In the genomic region with DNA sequence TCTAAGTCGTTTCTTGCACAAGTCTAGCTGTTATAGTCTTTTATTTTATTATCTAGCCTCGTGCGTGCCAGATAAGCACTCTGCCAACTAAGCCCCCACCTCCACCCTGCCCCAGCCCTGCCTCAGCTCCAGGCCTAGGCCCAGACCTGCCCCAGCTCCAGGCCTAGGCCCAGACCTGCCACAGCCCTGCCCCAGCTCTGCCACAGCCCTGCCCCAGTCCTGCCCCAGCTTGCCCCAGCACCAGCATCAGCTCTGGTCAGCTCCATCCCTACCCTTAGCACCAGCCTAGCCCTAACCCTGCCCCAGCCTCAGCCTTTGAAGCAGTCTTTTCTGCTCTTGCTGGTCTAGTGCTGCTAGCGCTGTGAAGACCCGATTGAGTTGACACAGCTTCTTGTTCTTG, we compare ENCODE assay signal across 25 mouse cellular contexts.
DNase-seq lines count a peak whose midpoint lies in the region; ATAC-seq lines count a peak whose summit lies in the region.
"Had no signal": no experiment of that assay in that cellular context is flagged by ENCODE, and none has a peak within 500 bp of the region (broad histone marks: within the 10 kb centered on the region; RNA-seq: fewer than 3 reads in every experiment).

No protein-coding gene starts in this region.

- no peaks in the 10 kb centered on the region for H3K9me3 ChIP-seq in forebrain, embryonic 15.5 days
- H3K9me3 ChIP-seq in forebrain, embryonic 10.5 days, result no peaks in the 10 kb centered on the region
- no peaks in the 10 kb centered on the region for H3K9me3 ChIP-seq in midbrain, embryonic 11.5 days (ENCODE audit: control insufficient read depth, low read length)
- H3K9me3 ChIP-seq in midbrain, embryonic 10.5 days (replicated peaks), result no peaks in the 10 kb centered on the region
- no peaks in the 10 kb centered on the region for H3K9me3 ChIP-seq in midbrain, embryonic 14.5 days (ENCODE audit: control insufficient read depth, low read length)
- no peaks in the 10 kb centered on the region for H3K9me3 ChIP-seq in neural tube, embryonic 15.5 days (replicated peaks)
- H3K9me3 ChIP-seq: embryonic facial prominence, embryonic 12.5 days; G1E; heart, embryonic 13.5 days; liver, embryonic 12.5 days had no signal

- 81% methylated on average over 5 of the region's 5 CpGs for WGBS in forebrain, embryonic 15.5 days
- 84% methylated on average over 5 of the region's 5 CpGs for WGBS in forebrain, embryonic 10.5 days
- 82% methylated on average over 5 of the region's 5 CpGs for WGBS in midbrain, embryonic 11.5 days
- WGBS in midbrain, embryonic 10.5 days, result 82% methylated on average over 5 of the region's 5 CpGs
- 90% methylated on average over 5 of the region's 5 CpGs for WGBS in midbrain, embryonic 14.5 days
- WGBS in neural tube, embryonic 15.5 days, result 72% methylated on average over 5 of the region's 5 CpGs

- no peak overlapping the region for H3K9ac ChIP-seq in forebrain, embryonic 15.5 days (replicated peaks)
- H3K9ac ChIP-seq in midbrain, embryonic 11.5 days (ENCODE audit: low read length), result no peak overlapping the region
- H3K9ac ChIP-seq in midbrain, embryonic 14.5 days (replicated peaks; ENCODE audit: low read length), result no peak overlapping the region
- H3K9ac ChIP-seq in neural tube, embryonic 15.5 days (replicated peaks), result no peak overlapping the region
- H3K9ac ChIP-seq: embryonic facial prominence, embryonic 12.5 days; heart, embryonic 13.5 days; liver, embryonic 12.5 days; lung, embryonic 14.5 days had no signal

- no peak overlapping the region for H3K27ac ChIP-seq in forebrain, embryonic 15.5 days (replicated peaks)
- H3K27ac ChIP-seq in forebrain, embryonic 10.5 days, result no peak overlapping the region
- H3K27ac ChIP-seq in midbrain, embryonic 11.5 days (ENCODE audit: low read depth, low read length), result no peak overlapping the region
- no peak overlapping the region for H3K27ac ChIP-seq in midbrain, embryonic 10.5 days (replicated peaks)
- peak overlapping the region; percentile 72 for H3K27ac ChIP-seq in midbrain, embryonic 14.5 days (replicated peaks; ENCODE audit: low read depth, low read length)
- H3K27ac ChIP-seq in neural tube, embryonic 15.5 days (replicated peaks), result peak overlapping the region; percentile 68
- H3K27ac ChIP-seq: embryonic facial prominence, embryonic 12.5 days; gastrocnemius, adult 2 months; heart, embryonic 13.5 days; left cerebral cortex, adult 2 months; liver, embryonic 12.5 days had no signal

- no peak overlapping the region for H3K4me3 ChIP-seq in forebrain, embryonic 15.5 days
- H3K4me3 ChIP-seq in forebrain, embryonic 10.5 days, result no peak overlapping the region
- H3K4me3 ChIP-seq in midbrain, embryonic 11.5 days (ENCODE audit: low read depth, low read length), result no peak overlapping the region
- no peak overlapping the region for H3K4me3 ChIP-seq in midbrain, embryonic 10.5 days
- H3K4me3 ChIP-seq in midbrain, embryonic 14.5 days (replicated peaks; ENCODE audit: low read depth, low read length), result no peak overlapping the region
- no peak overlapping the region for H3K4me3 ChIP-seq in neural tube, embryonic 15.5 days (replicated peaks)
- H3K4me3 ChIP-seq: embryonic facial prominence, embryonic 12.5 days; gastrocnemius, adult 2 months; heart, embryonic 13.5 days; left cerebral cortex, adult 2 months; liver, embryonic 12.5 days had no signal

- no peaks in the 10 kb centered on the region for H3K27me3 ChIP-seq in forebrain, embryonic 15.5 days
- no peaks in the 10 kb centered on the region for H3K27me3 ChIP-seq in forebrain, embryonic 10.5 days (ENCODE audit: poor library complexity, severe bottlenecking)
- H3K27me3 ChIP-seq in midbrain, embryonic 11.5 days (ENCODE audit: control insufficient read depth, insufficient read depth, low read length), result no peaks in the 10 kb centered on the region
- no peaks in the 10 kb centered on the region for H3K27me3 ChIP-seq in midbrain, embryonic 10.5 days (ENCODE audit: low read depth, poor library complexity, severe bottlenecking)
- no peaks in the 10 kb centered on the region for H3K27me3 ChIP-seq in midbrain, embryonic 14.5 days (ENCODE audit: control insufficient read depth, insufficient read depth, low read length)
- H3K27me3 ChIP-seq in neural tube, embryonic 15.5 days (replicated peaks), result no peaks in the 10 kb centered on the region
- H3K27me3 ChIP-seq: embryonic facial prominence, embryonic 12.5 days; heart, embryonic 13.5 days; liver, embryonic 12.5 days had no signal

- no peaks in the 10 kb centered on the region for H3K4me1 ChIP-seq in forebrain, embryonic 15.5 days
- H3K4me1 ChIP-seq in forebrain, embryonic 10.5 days, result no peaks in the 10 kb centered on the region
- no peaks in the 10 kb centered on the region for H3K4me1 ChIP-seq in midbrain, embryonic 11.5 days (ENCODE audit: control insufficient read depth, insufficient read depth, low read length)
- H3K4me1 ChIP-seq in midbrain, embryonic 10.5 days, result no peaks in the 10 kb centered on the region
- H3K4me1 ChIP-seq in midbrain, embryonic 14.5 days (ENCODE audit: control insufficient read depth, insufficient read depth, low read length), result peaks cover 28% of the 10 kb centered on the region
- H3K4me1 ChIP-seq in neural tube, embryonic 15.5 days, result peaks cover 19% of the 10 kb centered on the region; the same call in 1 of the 2 replicates
- H3K4me1 ChIP-seq: embryonic facial prominence, embryonic 12.5 days; heart, embryonic 13.5 days; liver, embryonic 12.5 days had no signal

- H3K4me2 ChIP-seq in forebrain, embryonic 15.5 days (replicated peaks), result no peak overlapping the region
- H3K4me2 ChIP-seq in midbrain, embryonic 11.5 days, result no peak overlapping the region
- no peak overlapping the region for H3K4me2 ChIP-seq in midbrain, embryonic 14.5 days (ENCODE audit: low read length)
- H3K4me2 ChIP-seq in neural tube, embryonic 15.5 days, result no peak overlapping the region
- H3K4me2 ChIP-seq: embryonic facial prominence, embryonic 12.5 days; heart, embryonic 13.5 days; liver, embryonic 12.5 days; lung, embryonic 14.5 days had no signal

- no peaks in the 10 kb centered on the region for H3K36me3 ChIP-seq in forebrain, embryonic 15.5 days
- H3K36me3 ChIP-seq in forebrain, embryonic 10.5 days (replicated peaks), result no peaks in the 10 kb centered on the region
- H3K36me3 ChIP-seq in midbrain, embryonic 11.5 days (ENCODE audit: control insufficient read depth, insufficient read depth, low read length), result no peaks in the 10 kb centered on the region
- H3K36me3 ChIP-seq in midbrain, embryonic 10.5 days, result no peaks in the 10 kb centered on the region
- H3K36me3 ChIP-seq in midbrain, embryonic 14.5 days (ENCODE audit: control insufficient read depth, insufficient read depth, low read length), result no peaks in the 10 kb centered on the region
- no peaks in the 10 kb centered on the region for H3K36me3 ChIP-seq in neural tube, embryonic 15.5 days
- H3K36me3 ChIP-seq: embryonic facial prominence, embryonic 12.5 days; G1E; heart, embryonic 13.5 days; liver, embryonic 12.5 days had no signal

- no peak for DNase-seq in forebrain, embryonic 10.5 days (ENCODE audit: extremely low spot score, low spot score)
- DNase-seq in midbrain, embryonic 11.5 days (ENCODE audit: low spot score, missing footprints), result no peak
- DNase-seq in midbrain, embryonic 10.5 days (ENCODE audit: low spot score), result no peak
- no peak for DNase-seq in midbrain, embryonic 14.5 days
- DNase-seq in kidney, postnatal 25 days, result no peak
- DNase-seq in gastrocnemius, postnatal 10 days, result no peak
- DNase-seq: adrenal gland, postnatal 14 days; cerebellum, adult 9-11 months; gastrocnemius, adult 2 months; heart, adult 11 months; heart, postnatal 36 days; kidney, adult 18-20 months; kidney, postnatal 10 days; left cerebral cortex, postnatal 4 days; lung, embryonic 14.5 days; lung, postnatal 36 days; thymus, adult 2 months had no signal

- peak; percentile 24; the same call in 1 of the 2 replicates for ATAC-seq in forebrain, embryonic 15.5 days (replicated peaks)
- 0 out of 2 replicates have a peak, but pooled peaks have one; percentile 27 for ATAC-seq in midbrain, embryonic 11.5 days (ENCODE audit: low FRiP score)
- no peak for ATAC-seq in midbrain, embryonic 14.5 days (ENCODE audit: low FRiP score, low TSS enrichment)
- ATAC-seq in neural tube, embryonic 15.5 days (ENCODE audit: low FRiP score), result no peak
- ATAC-seq: activated CD4-positive, CD25-positive, alpha-beta regulatory T cell, adult 4 months; liver, embryonic 12.5 days had no signal

Comparison
In these comparisons a context has a peak if more than half of its experiments do, and no peak if none do; other contexts are left out.
1. ATAC-seq: peak in forebrain, embryonic 15.5 days (single experiment) and midbrain, embryonic 11.5 days (single experiment); none in midbrain, embryonic 14.5 days (single experiment) and neural tube, embryonic 15.5 days (single experiment).
2. H3K27ac ChIP-seq: peak in midbrain, embryonic 14.5 days (single experiment) and neural tube, embryonic 15.5 days (single experiment); none in forebrain, embryonic 15.5 days (single experiment), forebrain, embryonic 10.5 days (single experiment), midbrain, embryonic 11.5 days (single experiment) and midbrain, embryonic 10.5 days (single experiment).